Mouse (Mus musculus) spleen, adult 2 months (tissue): ENCODE measurements around the gene Cblc.

Experiments
- CTCF ChIP-seq: fragments of 200-500 bp; IDR thresholded peaks from 2 replicates; pipeline ENCODE4 v1.5.1; 2011; ENCODE audit warnings: mild to moderate bottlenecking, inconsistent platforms; ENCODE audit not compliant: insufficient read depth, insufficient read length, insufficient replicate concordance; ENCODE audit errors: extremely low read depth
- POLR2A ChIP-seq: fragments of 200-500 bp; IDR thresholded peaks from 2 replicates; pipeline ENCODE4 v1.6.1; 2011; ENCODE audit warnings: low read depth, low read length, inconsistent platforms

DNA sequence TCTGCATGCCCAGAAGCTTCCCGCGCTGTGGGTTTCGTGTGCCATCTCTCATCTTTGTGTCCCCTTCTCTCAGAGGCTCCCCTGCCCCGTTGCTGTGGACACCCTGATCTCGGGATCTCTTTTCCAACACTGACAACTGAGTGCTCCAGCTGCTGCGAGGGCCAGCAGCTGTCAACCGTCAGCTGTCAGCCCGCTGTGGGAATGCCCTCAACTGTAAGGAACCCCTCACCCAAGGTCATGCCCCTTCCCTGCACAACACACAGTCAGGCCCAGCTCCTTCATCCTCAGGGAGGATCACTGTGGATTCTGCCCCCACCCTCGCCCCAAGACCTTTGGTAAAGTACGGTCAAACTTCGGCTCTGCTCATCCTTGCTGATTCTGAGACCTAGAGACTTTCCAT is 34.3 kb downstream of the Cblc start:
- no peak for TF ChIP-seq CTCF
- TF ChIP-seq POLR2A: no peak
